Mouse (Mus musculus) E14TG2a.4 (cell line): ENCODE measurements around the gene Slc51b.

ENCODE experiments used
- CTCF ChIP-seq: conservative IDR thresholded peaks from 2 replicates; pipeline ENCODE4 v1.5.1; 2014; ENCODE audit warnings: low read length
- POU5F1 ChIP-seq: IDR thresholded peaks from 2 replicates; pipeline ENCODE4 v1.6.1; 2014; ENCODE audit warnings: low read length, borderline replicate concordance

GRCm38 (mm10) chr9:65381017-65381590 lies 41.7 kb downstream of the Slc51b start:
- no peak for TF ChIP-seq CTCF
- TF ChIP-seq POU5F1 = no peak
